Mouse (Mus musculus): ENCODE data around the gene Gm17359. TPM values are rescaled to one million over a fixed set of nuclear protein-coding genes. Genes with fewer than 3 reads are reported as not detected.

The Gm17359 gene
- total and polyA plus RNA-seq, 3 experiments: not detected

DNA sequence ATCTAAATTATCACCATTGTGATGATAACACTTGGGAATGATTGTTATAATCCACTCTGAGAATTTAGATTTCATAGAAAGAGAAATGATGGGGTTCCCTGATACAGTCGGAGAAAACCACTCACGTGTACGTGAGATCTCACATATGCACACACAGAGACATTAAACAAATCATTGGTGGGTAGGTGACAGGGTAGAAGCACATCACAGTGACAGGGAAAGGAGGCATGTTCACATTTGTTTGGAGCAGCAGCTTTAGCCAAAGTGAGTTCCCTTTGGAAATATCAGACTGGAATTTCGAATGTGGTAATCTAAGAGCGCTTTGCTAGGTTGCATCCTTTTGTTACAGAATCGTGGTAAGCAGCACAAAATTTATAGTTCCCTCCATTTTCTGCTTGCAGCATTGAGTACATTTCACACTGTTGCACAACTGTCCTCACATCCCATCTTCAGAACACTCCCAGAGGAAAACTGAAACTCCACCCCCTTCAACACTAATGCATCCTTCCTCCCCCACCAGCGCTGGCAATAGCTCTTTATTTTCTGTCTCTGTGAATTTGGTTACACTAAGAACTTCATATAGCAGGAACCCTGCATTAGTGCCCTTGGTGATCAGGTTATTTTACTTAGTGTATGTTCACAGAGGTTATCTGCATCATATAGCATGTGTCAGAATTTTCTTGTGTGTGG, 35.2 kb downstream of the Gm17359 start:
- in situ Hi-C loops (cut with MboI; ENCODE audit: low pct_ligation_motif_present, low pct_unique_long_range_greater_than_20kb, low sequenced_read_pairs): no loop called here

DNA sequence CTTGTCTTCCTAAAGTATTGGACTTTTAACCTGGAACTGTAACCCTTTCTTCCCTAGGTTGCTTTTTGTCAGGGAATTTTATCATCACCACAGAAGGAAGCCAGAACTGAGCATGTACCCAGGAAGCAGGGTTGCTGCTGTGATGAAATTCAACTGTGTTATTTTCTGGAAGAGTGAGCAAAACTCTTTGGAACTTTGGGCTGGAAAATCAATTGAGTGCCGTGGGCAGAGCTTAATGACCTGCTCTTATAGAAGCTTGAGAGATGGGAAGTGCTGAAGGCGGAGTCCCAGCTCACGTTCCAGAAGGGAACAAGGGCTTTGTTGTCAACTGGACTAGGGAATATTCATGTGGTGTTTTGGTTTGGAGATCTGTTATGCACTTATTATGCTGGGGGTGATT, 37.5 kb downstream of the Gm17359 start:
- Histone ChIP-seq H3K79me2 (replicated peaks; ENCODE audit: control insufficient read depth, extremely low read depth, insufficient read depth, poor library complexity, severe bottlenecking) (no peaks in the 10 kb centered on the region), H3K4me1 (ENCODE audit: control insufficient read depth in 1 of 2, insufficient read depth in 2 of 2) (no peaks in the 10 kb centered on the region), H3K36me3 (replicated peaks in 1 of 2; ENCODE audit: control insufficient read depth in 1 of 2, insufficient read depth in 1 of 2, low read length in 1 of 2) (no peaks in the 10 kb centered on the region), H3K9me3 (replicated peaks; ENCODE audit: low read length) (no peaks in the 10 kb centered on the region), H3K4me2 (ENCODE audit: insufficient read depth, low read depth, poor library complexity, severe bottlenecking) (no peak overlapping the region), H3K4me3 (replicated peaks in 1 of 3; ENCODE audit: low read depth in 2 of 3, low read length in 2 of 3, poor library complexity in 1 of 3) (no peak overlapping the region), H3K9ac (ENCODE audit: insufficient read depth, low read depth) (no peak overlapping the region), H3K27ac (ENCODE audit: insufficient read depth, low read depth) (no peak overlapping the region), H3K27me3 (replicated peaks) (no peaks in the 10 kb centered on the region)
- no peak for DNase-seq (ENCODE audit: extremely low read depth)
- in situ Hi-C loops (cut with MboI; ENCODE audit: low pct_ligation_motif_present, low pct_unique_long_range_greater_than_20kb, low sequenced_read_pairs): no loop called here
- dilution Hi-C loops (cut with MboI; ENCODE audit: extremely low pct_ligation_motif_present, extremely low pct_unique_long_range_greater_than_20kb, low sequenced_read_pairs): no loop called here
- no peak for TF ChIP-seq ZC3H11A (IDR thresholded peaks at IDR 0.05; ENCODE audit: low read depth, low read length)
- TF ChIP-seq PAX5 (IDR thresholded peaks at IDR 0.05; ENCODE audit: low read length): no peak

More for the DNA sequence above, 35.2 kb downstream of the Gm17359 start:
- Histone ChIP-seq H3K4me3 (replicated peaks in 1 of 3; ENCODE audit: low read depth in 2 of 3, low read length in 2 of 3, poor library complexity in 1 of 3) (no peak overlapping the region), H3K27ac (ENCODE audit: insufficient read depth, low read depth) (no peak overlapping the region), H3K27me3 (replicated peaks) (no peaks in the 10 kb centered on the region), H3K79me2 (replicated peaks; ENCODE audit: control insufficient read depth, extremely low read depth, insufficient read depth, poor library complexity, severe bottlenecking) (no peaks in the 10 kb centered on the region), H3K4me2 (ENCODE audit: insufficient read depth, low read depth, poor library complexity, severe bottlenecking) (no peak overlapping the region), H3K4me1 (ENCODE audit: control insufficient read depth in 1 of 2, insufficient read depth in 2 of 2) (no peaks in the 10 kb centered on the region), H3K36me3 (replicated peaks in 1 of 2; ENCODE audit: control insufficient read depth in 1 of 2, insufficient read depth in 1 of 2, low read length in 1 of 2) (no peaks in the 10 kb centered on the region), H3K9me3 (replicated peaks; ENCODE audit: low read length) (no peaks in the 10 kb centered on the region), H3K9ac (ENCODE audit: insufficient read depth, low read depth) (no peak overlapping the region)
- no peak for TF ChIP-seq ELF1 (IDR thresholded peaks at IDR 0.05; ENCODE audit: low read depth, low read length)
- no peak for TF ChIP-seq MAX (IDR thresholded peaks at IDR 0.05; ENCODE audit: low read length)
- TF ChIP-seq NRF1 (IDR thresholded peaks at IDR 0.05; ENCODE audit: low read depth, low read length): no peak
- TF ChIP-seq JUND (conservative IDR thresholded peaks at IDR 0.05; ENCODE audit: low read depth, low read length): no peak
- TF ChIP-seq JUN (IDR thresholded peaks at IDR 0.05; ENCODE audit: insufficient read depth, low read depth, low read length): no peak
- no peak for TF ChIP-seq GABPA (IDR thresholded peaks at IDR 0.05; ENCODE audit: insufficient replicate concordance, low read depth, low read length)
- TF ChIP-seq MAFK (IDR thresholded peaks at IDR 0.05; ENCODE audit: insufficient replicate concordance, low read length): no peak
- no peak for TF ChIP-seq MAZ (IDR thresholded peaks at IDR 0.05; ENCODE audit: low read depth, low read length)
- no peak for TF ChIP-seq TBP (conservative IDR thresholded peaks at IDR 0.05; ENCODE audit: low read depth, low read length)
- TF ChIP-seq ZNF384 (IDR thresholded peaks at IDR 0.05; ENCODE audit: low read depth, low read length): no peak
- no peak for TF ChIP-seq CHD1 (IDR thresholded peaks at IDR 0.05; ENCODE audit: low read depth, low read length)
- no peak for TF ChIP-seq SIN3A (IDR thresholded peaks at IDR 0.05; ENCODE audit: low read length)
- TF ChIP-seq ZC3H11A (IDR thresholded peaks at IDR 0.05; ENCODE audit: low read depth, low read length): no peak
- TF ChIP-seq CTCF (conservative IDR thresholded peaks at IDR 0.05 in 1 of 2, IDR thresholded peaks at IDR 0.05 in 1 of 2; ENCODE audit: low read depth in 2 of 2, low read length in 2 of 2): no peak
- TF ChIP-seq TCF12 (IDR thresholded peaks at IDR 0.05; ENCODE audit: low read depth, low read length): no peak
- TF ChIP-seq RCOR1 (conservative IDR thresholded peaks at IDR 0.05; ENCODE audit: low read depth, low read length): no peak
- TF ChIP-seq BHLHE40 (IDR thresholded peaks at IDR 0.05; ENCODE audit: low read depth, low read length): no peak
- TF ChIP-seq USF2 (conservative IDR thresholded peaks at IDR 0.05; ENCODE audit: low read depth, low read length): no peak
- TF ChIP-seq NELFE (IDR thresholded peaks at IDR 0.05; ENCODE audit: low read depth, low read length): no peak
- TF ChIP-seq RAD21 (IDR thresholded peaks at IDR 0.05; ENCODE audit: low read depth, low read length): no peak
- dilution Hi-C loops (cut with MboI; ENCODE audit: extremely low pct_ligation_motif_present, extremely low pct_unique_long_range_greater_than_20kb, low sequenced_read_pairs): no loop called here
- no peak for DNase-seq (ENCODE audit: extremely low read depth)
